10 mouse cellular contexts compared by ENCODE assay signal in genomic region chr2:129240726-129241432, GRCm38 (mm10). TPM values are rescaled to one million over a fixed set of nuclear protein-coding genes. Genes with fewer than 3 reads are reported as not detected.
DNase-seq lines count a peak whose midpoint lies in the region; ATAC-seq lines count a peak whose summit lies in the region.
"Had no signal": no experiment of that assay in that cellular context is flagged by ENCODE, and none has a peak within 500 bp of the region (broad histone marks: within the 10 kb centered on the region; RNA-seq: fewer than 3 reads in every experiment).

No protein-coding gene starts in this region.

- H3K36me3 ChIP-seq in heart, embryonic 12.5 days: no peaks in the 10 kb centered on the region
- H3K36me3 ChIP-seq in midbrain, embryonic 11.5 days (ENCODE audit: control insufficient read depth, insufficient read depth, low read length): no peaks in the 10 kb centered on the region
- H3K36me3 ChIP-seq in midbrain, embryonic 16.5 days (ENCODE audit: control insufficient read depth, insufficient read depth, low read length): no peaks in the 10 kb centered on the region
- H3K36me3 ChIP-seq in embryonic facial prominence, embryonic 10.5 days (replicated peaks): no peaks in the 10 kb centered on the region
- no peaks in the 10 kb centered on the region for H3K36me3 ChIP-seq in liver, embryonic 15.5 days (replicated peaks)
- no peaks in the 10 kb centered on the region for H3K36me3 ChIP-seq in forebrain, embryonic 14.5 days (ENCODE audit: control insufficient read depth, insufficient read depth, low read length)

- H3K9ac ChIP-seq in heart, embryonic 12.5 days: no peak overlapping the region; the same call in 1 of the 2 replicates
- no peak overlapping the region for H3K9ac ChIP-seq in midbrain, embryonic 11.5 days (ENCODE audit: low read length)
- H3K9ac ChIP-seq in midbrain, embryonic 16.5 days (ENCODE audit: low read depth, low read length): no peak overlapping the region
- peak overlapping the region; percentile 35; the same call in 1 of the 2 replicates for H3K9ac ChIP-seq in liver, embryonic 15.5 days
- H3K9ac ChIP-seq in forebrain, embryonic 14.5 days (ENCODE audit: low read length): no peak overlapping the region

- 52% methylated on average over 9 of the region's 9 CpGs for WGBS in heart, embryonic 12.5 days
- WGBS in midbrain, embryonic 11.5 days: 75% methylated on average over 9 of the region's 9 CpGs
- WGBS in midbrain, embryonic 16.5 days: 68% methylated on average over 9 of the region's 9 CpGs
- 71% methylated on average over 9 of the region's 9 CpGs for WGBS in embryonic facial prominence, embryonic 10.5 days
- WGBS in liver, embryonic 15.5 days (ENCODE audit: insufficient replicate concordance): 63% methylated on average over 9 of the region's 9 CpGs
- 69% methylated on average over 9 of the region's 9 CpGs for WGBS in forebrain, embryonic 14.5 days

- H3K9me3 ChIP-seq in heart, embryonic 12.5 days (replicated peaks): peaks cover 4% of the 10 kb centered on the region
- no peaks in the 10 kb centered on the region for H3K9me3 ChIP-seq in midbrain, embryonic 11.5 days (ENCODE audit: control insufficient read depth, low read length)
- no peaks in the 10 kb centered on the region for H3K9me3 ChIP-seq in midbrain, embryonic 16.5 days (replicated peaks; ENCODE audit: control insufficient read depth, low read length, poor library complexity, severe bottlenecking)
- H3K9me3 ChIP-seq in embryonic facial prominence, embryonic 10.5 days: no peaks in the 10 kb centered on the region
- no peaks in the 10 kb centered on the region for H3K9me3 ChIP-seq in liver, embryonic 15.5 days (replicated peaks)
- H3K9me3 ChIP-seq in forebrain, embryonic 14.5 days (replicated peaks; ENCODE audit: control insufficient read depth, low read length): no peaks in the 10 kb centered on the region

- no peak overlapping the region for H3K4me3 ChIP-seq in heart, embryonic 12.5 days
- H3K4me3 ChIP-seq in midbrain, embryonic 11.5 days (ENCODE audit: low read depth, low read length): no peak overlapping the region
- H3K4me3 ChIP-seq in midbrain, embryonic 16.5 days (ENCODE audit: low read depth, low read length): no peak overlapping the region
- H3K4me3 ChIP-seq in embryonic facial prominence, embryonic 10.5 days: no peak overlapping the region
- no peak overlapping the region for H3K4me3 ChIP-seq in liver, embryonic 15.5 days (replicated peaks)
- H3K4me3 ChIP-seq in forebrain, embryonic 14.5 days (ENCODE audit: low read depth, low read length): no peak overlapping the region
- H3K4me3 ChIP-seq: left cerebral cortex, adult 2 months; myocyte had no signal

- ATAC-seq in heart, embryonic 12.5 days (ENCODE audit: insufficient number of reproducible peaks, low FRiP score): peak; percentile 92
- no peak for ATAC-seq in midbrain, embryonic 11.5 days (ENCODE audit: low FRiP score)
- ATAC-seq in midbrain, embryonic 16.5 days: no peak
- peak; percentile 90 for ATAC-seq in liver, embryonic 15.5 days (ENCODE audit: insufficient read depth)
- no peak for ATAC-seq in forebrain, embryonic 14.5 days

- no peak for DNase-seq in heart, adult 18-20 months
- DNase-seq in midbrain, embryonic 11.5 days (ENCODE audit: low spot score, missing footprints): peak; percentile 44
- DNase-seq in embryonic facial prominence, embryonic 10.5 days (ENCODE audit: low spot score): no peak
- no peak for DNase-seq in cerebellum, adult 11-12 months
- no peak for DNase-seq in forebrain, embryonic 14.5 days (ENCODE audit: low spot score)

- no peaks in the 10 kb centered on the region for H3K27me3 ChIP-seq in heart, embryonic 12.5 days (replicated peaks)
- H3K27me3 ChIP-seq in midbrain, embryonic 11.5 days (ENCODE audit: control insufficient read depth, insufficient read depth, low read length): no peaks in the 10 kb centered on the region
- H3K27me3 ChIP-seq in midbrain, embryonic 16.5 days (ENCODE audit: control insufficient read depth, insufficient read depth, low read depth, low read length): no peaks in the 10 kb centered on the region
- no peaks in the 10 kb centered on the region for H3K27me3 ChIP-seq in embryonic facial prominence, embryonic 10.5 days (replicated peaks; ENCODE audit: low read depth, poor library complexity, severe bottlenecking)
- no peaks in the 10 kb centered on the region for H3K27me3 ChIP-seq in liver, embryonic 15.5 days
- no peaks in the 10 kb centered on the region for H3K27me3 ChIP-seq in forebrain, embryonic 14.5 days (replicated peaks; ENCODE audit: control insufficient read depth, insufficient read depth, low read length)

- H3K4me2 ChIP-seq in heart, embryonic 12.5 days: no peak overlapping the region
- no peak overlapping the region for H3K4me2 ChIP-seq in midbrain, embryonic 11.5 days
- H3K4me2 ChIP-seq in midbrain, embryonic 16.5 days (ENCODE audit: low read length): no peak overlapping the region
- H3K4me2 ChIP-seq in liver, embryonic 15.5 days: peak overlapping the region; percentile 48
- no peak overlapping the region for H3K4me2 ChIP-seq in forebrain, embryonic 14.5 days (ENCODE audit: low read length)

- peak overlapping the region; percentile 29; the same call in 1 of the 2 replicates for H3K27ac ChIP-seq in heart, embryonic 12.5 days (ENCODE audit: poor library complexity, severe bottlenecking)
- H3K27ac ChIP-seq in midbrain, embryonic 11.5 days (ENCODE audit: low read depth, low read length): no peak overlapping the region
- H3K27ac ChIP-seq in midbrain, embryonic 16.5 days (ENCODE audit: low read length): no peak overlapping the region
- peak overlapping the region; percentile 55; the same call in 1 of the 2 replicates for H3K27ac ChIP-seq in embryonic facial prominence, embryonic 10.5 days (replicated peaks)
- peak overlapping the region; percentile 88 for H3K27ac ChIP-seq in liver, embryonic 15.5 days (replicated peaks)
- H3K27ac ChIP-seq in forebrain, embryonic 14.5 days (ENCODE audit: low read depth, low read length): no peak overlapping the region
- H3K27ac ChIP-seq: left cerebral cortex, adult 2 months had no signal

- peaks cover 45% of the 10 kb centered on the region for H3K4me1 ChIP-seq in heart, embryonic 12.5 days (replicated peaks)
- H3K4me1 ChIP-seq in midbrain, embryonic 11.5 days (ENCODE audit: control insufficient read depth, insufficient read depth, low read length): no peaks in the 10 kb centered on the region
- peaks cover 3% of the 10 kb centered on the region; the same call in 1 of the 2 replicates for H3K4me1 ChIP-seq in midbrain, embryonic 16.5 days (ENCODE audit: control insufficient read depth, insufficient read depth, low read length)
- peaks cover 24% of the 10 kb centered on the region for H3K4me1 ChIP-seq in embryonic facial prominence, embryonic 10.5 days
- peaks cover 76% of the 10 kb centered on the region for H3K4me1 ChIP-seq in liver, embryonic 15.5 days (replicated peaks)
- no peaks in the 10 kb centered on the region for H3K4me1 ChIP-seq in forebrain, embryonic 14.5 days (ENCODE audit: control insufficient read depth, insufficient read depth, low read length)

RNA-seq across cellular contexts. Expression of gene Slc20a1, which starts 42.3 kb away (rescaled TPM):
- 45.8 and 47.5 TPM in 2 replicates for polyA plus RNA-seq in heart, embryonic 12.5 days (2016; fragmentation: Nextera tagmentation; extraction: Ambion mirVana)
- total RNA-seq in heart, adult 18-20 months (2021): 10 to 100 TPM; 12.4 to 13.9 TPM
- 53.3 and 62.5 TPM in 2 replicates for polyA plus RNA-seq in midbrain, embryonic 11.5 days (2014; fragmentation: Nextera tagmentation; extraction: Ambion mirVana)
- 64.5 and 67.6 TPM in 2 replicates for polyA plus RNA-seq in midbrain, embryonic 16.5 days (2015; fragmentation: Nextera tagmentation; extraction: Ambion mirVana)
- polyA plus RNA-seq in embryonic facial prominence, embryonic 10.5 days (2016; fragmentation: Nextera tagmentation; extraction: Ambion mirVana): 50.4 and 52.8 TPM in 2 replicates
- polyA plus RNA-seq in liver, embryonic 15.5 days (2015; fragmentation: Nextera tagmentation; extraction: Ambion mirVana): 42.8 and 48.3 TPM in 2 replicates
- polyA plus RNA-seq in forebrain, embryonic 14.5 days (2014; fragmentation: Nextera tagmentation; extraction: Ambion mirVana): 46.8 and 55.4 TPM in 2 replicates

RNA-seq across cellular contexts. Expression of gene Ckap2l, which starts 56.1 kb away (rescaled TPM):
- polyA plus RNA-seq in heart, embryonic 12.5 days (2016; fragmentation: Nextera tagmentation; extraction: Ambion mirVana): 47.3 and 51.6 TPM in 2 replicates
- total RNA-seq in heart, adult 18-20 months (2021): under 1 TPM; 0.39 to 0.42 TPM
- 92.0 and 96.9 TPM in 2 replicates for polyA plus RNA-seq in midbrain, embryonic 11.5 days (2014; fragmentation: Nextera tagmentation; extraction: Ambion mirVana)
- 6.5 and 7.9 TPM in 2 replicates for polyA plus RNA-seq in midbrain, embryonic 16.5 days (2015; fragmentation: Nextera tagmentation; extraction: Ambion mirVana)
- polyA plus RNA-seq in embryonic facial prominence, embryonic 10.5 days (2016; fragmentation: Nextera tagmentation; extraction: Ambion mirVana): 63.1 and 65.4 TPM in 2 replicates
- 25.9 and 26.7 TPM in 2 replicates for polyA plus RNA-seq in liver, embryonic 15.5 days (2015; fragmentation: Nextera tagmentation; extraction: Ambion mirVana)
- polyA plus RNA-seq in forebrain, embryonic 14.5 days (2014; fragmentation: Nextera tagmentation; extraction: Ambion mirVana): 36.6 and 44.2 TPM in 2 replicates

Comparison
In these comparisons a context has a peak if more than half of its experiments do, and no peak if none do; other contexts are left out.
1. ATAC-seq: peak in heart, embryonic 12.5 days (single experiment) and liver, embryonic 15.5 days (single experiment); none in midbrain, embryonic 11.5 days (single experiment), midbrain, embryonic 16.5 days (single experiment) and forebrain, embryonic 14.5 days (single experiment).
2. H3K27ac ChIP-seq: peak in heart, embryonic 12.5 days (single experiment), embryonic facial prominence, embryonic 10.5 days (single experiment) and liver, embryonic 15.5 days (single experiment); none in midbrain, embryonic 11.5 days (single experiment), midbrain, embryonic 16.5 days (single experiment) and forebrain, embryonic 14.5 days (single experiment).